Mouse (Mus musculus): ENCODE results near the gene Pcnx3.

Pcnx3 gene

GRCm38 (mm10) chr19:5641021-5641420 is 47.7 kb downstream of the Pcnx3 start:
- DNase-seq (ENCODE audit: low read depth, low spot score) = no peak

GRCm38 (mm10) chr19:5640339-5640738 is 48.4 kb downstream of the Pcnx3 start:
- DNase-seq (ENCODE audit: low read depth, low spot score) = no peak

- no peak for DNase-seq (ENCODE audit: low read depth, low spot score)
Observed at GRCm38 (mm10) chr19:5638416-5639005, 50.2 kb downstream of the Pcnx3 start.

GRCm38 (mm10) chr19:5637069-5638047 is 51.4 kb downstream of the Pcnx3 start, which contains the start of gene Rela:
TSS of gene Rela (plus strand) at chr19:5637483.
- peak; percentile 92 for DNase-seq (ENCODE audit: low read depth, low spot score)

GRCm38 (mm10) chr19:5636571-5637041 is 52.1 kb downstream of the Pcnx3 start:
- peak; percentile 58 for DNase-seq (ENCODE audit: low read depth, low spot score)

GRCm38 (mm10) chr19:5636036-5636570 is 52.6 kb downstream of the Pcnx3 start:
- DNase-seq (ENCODE audit: low read depth, low spot score) = no peak

GRCm38 (mm10) chr19:5632120-5632519 is 56.6 kb downstream of the Pcnx3 start:
- no peak for DNase-seq (ENCODE audit: low read depth, low spot score)

- no peak for DNase-seq (ENCODE audit: low read depth, low spot score)
Observed at GRCm38 (mm10) chr19:5629907-5630306, 58.8 kb downstream of the Pcnx3 start.

- no peak for DNase-seq (ENCODE audit: low read depth, low spot score)
Observed at GRCm38 (mm10) chr19:5625311-5625710, 63.4 kb downstream of the Pcnx3 start.

- no peak for DNase-seq (ENCODE audit: low read depth, low spot score)
Observed at GRCm38 (mm10) chr19:5621884-5622283, 66.8 kb downstream of the Pcnx3 start.

- no peak for DNase-seq (ENCODE audit: low read depth, low spot score)
Observed at GRCm38 (mm10) chr19:5620007-5620406, 68.7 kb downstream of the Pcnx3 start.

GRCm38 (mm10) chr19:5614953-5615352 is 73.8 kb downstream of the Pcnx3 start:
- DNase-seq (ENCODE audit: low read depth, low spot score) = no peak

All from CD4-positive helper T cell, adult 2 months (primary cell).